Mouse (Mus musculus): Measurements from ENCODE around the gene Abcc3.

Abcc3 gene

DNA sequence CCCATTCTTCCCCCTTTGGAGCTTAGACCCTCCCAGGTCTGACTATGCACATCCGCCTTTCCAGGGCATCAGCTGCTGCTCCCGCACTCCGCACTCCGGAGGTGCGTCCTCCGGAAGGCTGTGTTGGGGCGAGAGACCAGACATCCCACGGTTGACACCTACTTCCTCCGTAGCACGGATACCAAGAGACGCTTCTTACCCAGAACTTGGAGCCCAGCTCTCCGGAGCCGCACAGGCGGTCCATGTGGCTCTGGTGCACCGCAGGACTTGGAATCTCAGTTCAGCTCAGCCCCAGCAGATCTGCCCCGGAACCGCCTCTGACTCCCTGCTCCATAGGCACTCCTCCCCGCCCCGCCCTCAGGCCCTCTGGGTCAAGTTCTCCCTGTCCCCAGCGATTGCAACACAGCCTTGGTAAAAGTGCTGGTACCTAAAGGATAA is at the start of gene Abcc3:
Abcc3 (minus strand) TSS at position 326 of the 438 bp plus-strand sequence.
- DNase-seq, result no peak

DNA sequence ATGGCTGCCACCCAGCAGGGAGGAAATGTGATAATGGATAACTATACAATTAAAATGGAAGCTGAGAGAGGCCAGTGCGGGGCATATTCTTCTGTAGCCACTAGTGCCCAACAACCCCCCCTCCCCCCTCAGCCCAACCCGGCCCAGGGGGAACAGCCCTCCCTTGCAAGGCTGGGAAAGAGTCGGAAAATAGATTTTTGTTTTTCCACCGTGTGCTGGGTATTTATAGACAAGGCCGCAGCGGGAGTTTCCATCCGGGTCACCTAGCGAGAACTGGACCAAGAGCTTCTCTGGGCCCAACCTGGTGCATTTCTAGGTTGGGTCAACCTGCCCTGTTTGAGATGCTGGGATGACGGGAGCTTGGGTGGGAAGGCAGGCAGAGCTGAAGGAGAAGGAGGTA is 49.0 kb upstream of the Abcc3 start:
- DNase-seq, result no peak

DNA sequence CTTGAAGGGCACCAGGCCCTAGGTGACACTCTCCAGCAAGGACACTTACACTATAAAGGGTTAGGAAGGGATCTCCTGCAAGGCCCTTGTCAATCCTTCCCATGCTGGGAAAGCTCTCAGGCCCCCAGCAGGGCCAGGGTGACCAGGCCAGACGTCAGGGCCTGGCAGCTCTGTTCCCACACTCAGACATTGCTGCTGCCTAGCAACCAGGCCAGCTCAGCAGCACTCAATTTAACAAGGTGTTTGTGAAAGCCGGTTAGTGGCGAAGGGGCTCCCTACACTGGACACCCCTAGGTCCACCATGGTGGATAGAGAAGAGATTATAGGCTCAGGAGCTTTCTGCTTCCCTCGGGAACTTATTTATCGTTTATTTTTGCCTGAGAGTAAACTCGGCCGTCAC is 48.3 kb upstream of the Abcc3 start:
- peak in 1 of 2 experiments; percentile 41 for DNase-seq

GRCm38 (mm10) chr11:94440421-94440820 is 47.6 kb upstream of the Abcc3 start:
- no peak for DNase-seq

DNA sequence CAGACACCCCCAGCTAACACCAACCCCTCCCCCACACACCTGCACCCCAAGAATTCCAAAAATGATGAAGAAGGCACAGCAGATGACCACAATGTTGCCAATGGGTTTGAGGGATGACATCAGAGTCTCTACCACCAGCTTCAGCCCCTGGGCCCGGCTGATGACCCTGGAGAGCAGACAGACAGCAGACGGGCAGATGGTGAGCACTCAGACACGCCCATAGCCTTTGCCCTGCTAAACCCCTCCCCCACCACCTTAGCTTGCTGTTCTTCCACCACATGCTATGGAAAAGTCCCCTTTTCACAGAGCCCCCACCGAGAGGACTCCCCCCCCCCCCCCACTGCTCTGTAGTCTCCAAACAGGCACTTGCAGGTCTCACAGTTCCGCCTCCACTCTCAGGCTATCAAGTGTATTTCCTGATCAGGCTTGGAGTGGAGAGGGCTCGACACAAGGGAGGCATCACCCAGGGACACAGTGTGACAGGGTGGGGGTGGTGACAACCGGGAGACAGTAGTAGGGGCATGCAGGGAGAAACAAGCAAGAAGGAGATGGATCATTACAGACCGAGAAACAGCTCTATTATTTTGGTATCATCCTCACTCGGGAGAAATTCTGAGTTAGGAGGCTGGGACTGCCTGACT is 36.3 kb upstream of the Abcc3 start:
- no peak for DNase-seq

GRCm38 (mm10) chr11:94428091-94428835 is 35.5 kb upstream of the Abcc3 start:
- peak in 1 of 2 experiments; percentile 79 for DNase-seq

- DNase-seq, result no peak
Measured at GRCm38 (mm10) chr11:94425656-94426055, 32.9 kb upstream of the Abcc3 start.

DNA sequence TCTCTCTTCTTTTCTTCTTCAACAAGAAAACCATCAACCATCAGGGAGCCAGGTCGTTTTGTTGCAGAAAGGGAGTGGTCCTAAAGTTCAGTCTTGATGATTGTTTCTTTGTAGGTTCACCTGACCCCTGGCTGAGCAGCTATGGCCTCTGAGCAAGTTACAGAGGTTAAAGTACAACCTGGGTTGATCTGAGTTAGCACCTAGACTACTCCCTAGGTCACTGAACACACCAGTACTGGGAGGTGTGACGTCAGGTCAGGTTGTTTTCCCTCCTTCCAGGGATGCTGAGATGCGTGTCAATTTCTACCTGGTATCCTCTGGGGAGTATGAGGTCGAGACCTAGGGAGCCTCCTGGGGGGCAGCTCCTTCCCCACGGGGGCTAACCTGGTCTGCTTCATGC is 32.4 kb upstream of the Abcc3 start:
- DNase-seq, result no peak

- DNase-seq, result no peak
Measured at GRCm38 (mm10) chr11:94424380-94424779, 31.6 kb upstream of the Abcc3 start.

DNA sequence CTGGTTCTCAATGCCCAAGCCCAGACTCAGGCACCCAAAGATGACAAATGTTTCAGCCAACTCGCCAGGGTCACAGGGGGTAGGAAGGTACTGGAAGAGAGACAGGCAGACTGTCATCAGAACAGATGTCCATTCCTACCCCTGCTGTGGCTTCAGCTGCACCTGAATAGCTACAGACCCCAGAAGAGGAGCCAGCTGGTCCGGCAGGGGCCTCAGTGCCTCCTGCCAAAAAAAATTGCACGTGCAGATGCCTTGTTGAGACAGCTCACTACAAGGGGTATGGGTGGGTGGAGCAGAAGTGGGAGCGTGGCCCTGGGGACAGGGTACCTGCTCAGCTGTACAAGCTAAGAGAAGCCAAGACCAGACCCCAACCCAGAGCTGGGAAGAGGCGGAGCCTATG is 31.1 kb upstream of the Abcc3 start:
- peak; percentile 77 to 79 for DNase-seq

DNA sequence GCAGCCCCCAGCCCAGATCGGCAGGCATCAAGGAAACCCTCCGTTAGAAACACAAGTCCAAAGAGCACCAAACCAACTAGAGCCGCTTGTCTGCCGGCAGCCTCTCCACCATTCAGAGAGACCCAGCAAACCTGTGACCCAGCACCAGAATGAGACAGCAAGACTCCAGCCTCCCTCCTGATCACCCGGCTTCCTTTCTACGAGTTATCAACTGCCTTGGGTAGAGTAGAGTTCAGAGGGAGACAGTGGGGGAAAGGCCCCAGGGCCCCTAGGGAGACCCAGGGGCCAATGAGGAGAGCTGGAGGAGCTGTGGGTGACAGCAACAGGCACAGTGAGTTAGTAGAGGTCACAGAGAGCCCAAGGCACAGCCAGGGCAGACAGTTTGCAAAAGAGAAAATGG is 28.2 kb upstream of the Abcc3 start:
- DNase-seq, result no peak

- peak; percentile 62 to 68 for DNase-seq
Measured at GRCm38 (mm10) chr11:94420325-94420724, 27.5 kb upstream of the Abcc3 start.

DNA sequence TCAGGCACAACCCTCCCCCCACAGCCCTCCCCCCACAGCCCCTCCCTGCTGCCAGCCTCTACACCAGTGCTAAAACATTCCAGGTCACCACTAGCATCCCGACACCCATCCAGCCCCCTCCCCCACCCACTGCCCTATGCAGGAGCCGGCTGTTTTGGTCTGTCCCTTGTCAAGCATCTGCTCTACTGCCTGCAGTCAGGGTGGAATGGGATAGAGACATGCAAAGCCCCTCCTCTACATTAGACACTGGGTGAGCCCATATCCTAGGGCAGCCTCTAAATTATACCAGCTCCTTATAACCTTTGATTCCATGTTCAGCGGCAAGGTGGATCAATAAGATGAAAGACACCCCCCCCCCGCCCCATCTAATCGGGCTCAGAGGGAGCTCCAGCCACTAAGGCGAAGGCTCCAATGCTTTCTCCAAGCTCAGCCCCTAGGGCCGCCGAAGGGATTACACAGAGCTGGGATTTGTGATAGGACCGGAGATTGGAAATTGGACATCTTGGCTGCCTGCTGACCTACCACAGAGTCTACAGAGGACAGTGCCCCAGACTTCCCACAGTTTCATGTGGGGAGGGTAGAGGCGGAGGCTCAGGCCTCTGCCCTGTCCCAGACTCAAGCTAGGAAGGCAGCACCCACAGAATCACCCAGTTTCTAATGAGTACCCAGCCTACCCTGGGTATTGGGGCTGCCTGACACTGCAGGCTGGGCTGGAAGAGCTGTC is 26.4 kb upstream of the Abcc3 start:
- peak; percentile 58 to 60 for DNase-seq

DNA sequence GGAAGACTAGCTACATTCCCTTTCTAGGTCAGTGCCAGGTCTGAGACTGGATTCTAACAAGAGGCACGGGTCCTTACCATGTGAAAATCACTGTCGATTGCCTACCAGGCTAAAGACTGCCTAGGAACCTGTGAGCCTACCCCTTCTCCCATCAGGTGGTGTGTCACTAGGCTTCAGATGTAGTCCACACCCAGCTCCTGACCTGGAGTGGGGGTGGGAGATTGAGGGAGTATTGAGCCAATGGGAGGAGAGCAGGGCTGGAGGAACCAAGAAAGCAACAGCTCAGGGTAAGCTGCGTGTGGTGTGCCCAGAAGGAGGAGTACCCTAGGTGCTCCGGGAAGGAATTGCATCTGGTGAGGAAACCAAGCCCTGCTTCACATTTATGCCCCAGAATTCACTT is 21.2 kb upstream of the Abcc3 start:
- no peak for DNase-seq

- peak; percentile 83 to 91 for DNase-seq
Measured at GRCm38 (mm10) chr11:94413516-94413915, 20.7 kb upstream of the Abcc3 start.

- no peak for DNase-seq
Measured at GRCm38 (mm10) chr11:94412998-94413469, 20.2 kb upstream of the Abcc3 start.

- DNase-seq, result no peak
Measured at GRCm38 (mm10) chr11:94412562-94412961, 19.8 kb upstream of the Abcc3 start.

GRCm38 (mm10) chr11:94407803-94408321 is 15.1 kb upstream of the Abcc3 start:
- peak in 1 of 2 experiments; percentile 75 for DNase-seq

GRCm38 (mm10) chr11:94405348-94405747 is 12.6 kb upstream of the Abcc3 start:
- DNase-seq, result no peak

DNA sequence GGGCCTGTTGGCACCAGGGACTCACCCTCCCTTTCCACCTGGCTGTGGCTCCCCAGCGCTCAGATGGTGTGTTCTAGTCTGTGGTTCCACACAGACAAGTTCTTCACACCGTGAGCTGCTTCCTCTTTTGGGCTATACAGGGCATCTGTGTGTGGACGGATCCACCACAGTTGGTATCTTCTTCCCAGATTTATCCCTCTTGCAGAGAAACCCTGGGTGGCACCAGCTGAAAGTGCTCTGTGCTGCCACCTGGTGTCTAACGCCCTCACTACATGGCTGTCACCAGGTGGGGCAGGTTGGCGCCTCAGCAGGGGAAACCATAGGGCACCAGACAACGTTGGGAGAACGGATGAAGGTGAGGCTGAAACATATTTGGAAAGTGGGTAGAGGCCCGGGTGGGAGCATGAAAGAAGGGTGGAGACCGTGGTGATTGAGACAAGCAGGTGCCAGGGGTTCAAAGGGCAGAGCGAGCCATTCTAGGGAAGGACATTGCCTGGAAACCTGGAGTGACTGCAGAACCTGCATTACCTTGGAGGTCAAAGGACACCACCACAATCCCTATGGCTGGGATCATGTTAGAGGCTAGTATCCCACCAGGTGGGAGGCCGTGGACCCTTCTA is 12.0 kb upstream of the Abcc3 start:
- DNase-seq, result peak; percentile 94 to 96

DNA sequence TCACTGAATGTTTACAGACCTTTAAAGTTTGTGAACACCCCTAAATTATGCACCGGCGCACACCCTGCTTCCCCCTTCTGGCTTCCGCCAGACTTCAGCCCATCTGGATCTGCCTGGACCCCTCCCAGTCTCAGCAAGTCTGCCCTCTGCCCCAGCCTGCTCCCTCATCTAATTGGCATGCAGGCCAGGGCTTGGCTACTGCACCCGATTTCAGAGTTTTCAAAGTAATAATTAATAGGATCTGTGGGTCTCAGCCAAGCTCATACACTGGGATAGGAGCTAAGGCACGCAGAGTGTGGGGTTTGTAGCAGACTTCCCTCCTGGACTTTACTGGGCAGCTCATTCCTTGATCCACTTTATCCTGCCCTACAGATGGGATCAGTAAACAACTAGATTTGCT is 11.4 kb upstream of the Abcc3 start:
- DNase-seq, result no peak

- DNase-seq, result no peak
Measured at GRCm38 (mm10) chr11:94403757-94404156, 11.0 kb upstream of the Abcc3 start.

DNA sequence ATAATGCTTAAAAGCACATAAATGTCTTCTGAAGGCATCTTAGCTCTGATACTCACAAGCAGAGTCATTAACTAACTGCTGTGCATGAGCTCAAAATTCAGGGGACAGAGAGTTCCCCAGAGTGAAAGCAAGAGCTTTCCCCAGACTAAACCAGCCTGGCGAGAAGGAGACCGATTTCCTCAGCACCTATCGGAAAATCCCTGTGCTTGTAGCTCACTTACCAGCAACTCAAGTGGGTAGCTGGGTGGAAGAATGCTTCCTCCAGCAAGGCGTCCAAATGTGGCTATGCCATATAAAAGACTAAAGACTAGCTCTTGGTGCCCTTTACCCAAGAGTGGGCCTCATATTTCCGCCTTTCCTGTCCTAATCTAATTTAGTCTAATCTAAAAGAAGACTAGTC is 9.9 kb upstream of the Abcc3 start:
- DNase-seq, result no peak
